Mouse (Mus musculus) midbrain, embryonic 14.5 days (tissue): ENCODE measurements around the gene Eml3. TPM values are rescaled to one million over a fixed set of nuclear protein-coding genes. Genes with fewer than 3 reads are reported as not detected.

Source experiments
- microRNA-seq: library from miRNA; unstranded; fragments of <30 nt; microRNA quantifications from one replicate; pipeline ENCODE4, GENCODE M21; 2016
- polyA plus RNA-seq: library from polyadenylated mRNA; unstranded; fragments of >200 nt; fragmentation: Nextera tagmentation; extraction: Ambion mirVana; gene quantifications from 2 replicates; pipeline ENCODE4 v1.2.1, GENCODE M21; 2014

Gene Eml3
- polyA plus RNA-seq, 1 experiment from 2014 or later: 5.5 TPM

Small RNAs within 50 kb of the gene (microRNA-seq; reads per million reads assigned to microRNA genes)
- not detected for gene Mir5136

Other genes starting within 250 kb of the Eml3 start
- gene Slc3a2, start 206.2 kb upstream of the Eml3 start, polyA plus RNA-seq: 157 TPM in 2 replicates
- 89.1 and 95.7 TPM in 2 replicates for gene Wdr74, start 193.7 kb upstream of the Eml3 start, polyA plus RNA-seq
- gene 1700092M07Rik, start 188.8 kb upstream of the Eml3 start, polyA plus RNA-seq: 0.97 and 1.1 TPM in 2 replicates
- gene Stx5a, start 188.1 kb upstream of the Eml3 start, polyA plus RNA-seq: 102 and 110 TPM in 2 replicates
- 146 and 171 TPM in 2 replicates for gene Nxf1, start 172.5 kb upstream of the Eml3 start, polyA plus RNA-seq
- 270 and 278 TPM in 2 replicates for gene Tmem223, start 158.6 kb upstream of the Eml3 start, polyA plus RNA-seq
- 24.8 and 32.4 TPM in 2 replicates for gene Tmem179b, start 155.1 kb upstream of the Eml3 start, polyA plus RNA-seq
- 18.0 and 21.0 TPM in 2 replicates for gene Taf6l, start 143.1 kb upstream of the Eml3 start, polyA plus RNA-seq
- 156 and 165 TPM in 2 replicates for gene Polr2g, start 131.0 kb upstream of the Eml3 start, polyA plus RNA-seq
- 7.2 and 7.9 TPM in 2 replicates for gene Zbtb3, start 127.0 kb upstream of the Eml3 start, polyA plus RNA-seq
- gene Ttc9c, start 110.2 kb upstream of the Eml3 start, polyA plus RNA-seq: 37.5 and 55.8 TPM in 2 replicates
- gene Hnrnpul2, start 109.5 kb upstream of the Eml3 start, polyA plus RNA-seq: 8.8 and 9.6 TPM in 2 replicates
- not detected in 2 replicates for gene AC129217.1, start 99.8 kb upstream of the Eml3 start, polyA plus RNA-seq
- gene Bscl2, start 92.1 kb upstream of the Eml3 start, polyA plus RNA-seq: 78.2 and 98.7 TPM in 2 replicates
- gene Gng3, start 90.4 kb upstream of the Eml3 start, polyA plus RNA-seq: 466 and 598 TPM in 2 replicates
- gene Lrrn4cl, start 78.8 kb upstream of the Eml3 start, polyA plus RNA-seq: 0.28 and 0.62 TPM in 2 replicates
- gene Ubxn1, start 58.1 kb upstream of the Eml3 start, polyA plus RNA-seq: 139 and 154 TPM in 2 replicates
- 61.3 and 62.6 TPM in 2 replicates for gene Uqcc3, start 48.6 kb upstream of the Eml3 start, polyA plus RNA-seq
- 34.9 and 38.0 TPM in 2 replicates for gene Lbhd1, start 45.8 kb upstream of the Eml3 start, polyA plus RNA-seq
- gene Gm49403, start 45.6 kb upstream of the Eml3 start, polyA plus RNA-seq: not detected in 2 replicates
- 40.4 and 43.1 TPM in 2 replicates for gene 1810009A15Rik, start 40.7 kb upstream of the Eml3 start, polyA plus RNA-seq
- gene Gm49416, start 40.6 kb upstream of the Eml3 start, polyA plus RNA-seq: 0.30 TPM in 1 of 2 replicates, not detected in the other
- gene Ints5, start 36.5 kb upstream of the Eml3 start, polyA plus RNA-seq: 28.2 and 31.1 TPM in 2 replicates
- 59.0 and 83.3 TPM in 2 replicates for gene Ganab, start 31.5 kb upstream of the Eml3 start, polyA plus RNA-seq
- 75.0 and 83.5 TPM in 2 replicates for gene B3gat3, start 9.2 kb upstream of the Eml3 start, polyA plus RNA-seq
- 1.4 TPM in 2 replicates for gene Rom1, start 196 bp upstream of the Eml3 start, polyA plus RNA-seq
- 38.0 and 62.2 TPM in 2 replicates for gene Mta2, start 12.3 kb downstream of the Eml3 start, polyA plus RNA-seq
- 20.0 and 25.0 TPM in 2 replicates for gene Tut1, start 24.3 kb downstream of the Eml3 start, polyA plus RNA-seq
- gene Eef1g, start 37.5 kb downstream of the Eml3 start, polyA plus RNA-seq: 308 and 311 TPM in 2 replicates
- 1.2 and 4.2 TPM in 2 replicates for gene Ahnak, start 59.7 kb downstream of the Eml3 start, polyA plus RNA-seq
- gene Scgb1a1, start 158.4 kb downstream of the Eml3 start, polyA plus RNA-seq: not detected in 2 replicates
- 15.0 and 17.5 TPM in 2 replicates for gene Asrgl1, start 206.1 kb downstream of the Eml3 start, polyA plus RNA-seq